Mouse (Mus musculus) stomach, embryonic 16.5 days (tissue): ENCODE data around the gene Ptprs. TPM values are rescaled to one million over a fixed set of nuclear protein-coding genes. Genes with fewer than 3 reads are reported as not detected.

Experiments
- ATAC-seq: fragments of 200-750 bp; cut with Nextera tagmentation; 2 replicates; pipeline ENCODE4 v1.8.0; 2017; ENCODE audit warnings: moderate number of reproducible peaks, moderate TSS enrichment; ENCODE audit not compliant: insufficient read depth, low FRiP score
- H3K27ac ChIP-seq: fragments of 300-500 bp; sonication (generic); 2 replicates; pipeline ENCODE4 v1.5.1; 2014; ENCODE audit warnings: low read length
- H3K27me3 ChIP-seq: fragments of 300-500 bp; sonication (generic); 2 replicates; pipeline ENCODE4 v1.6.1; 2014; ENCODE audit warnings: low read length, control low read depth, mixed read lengths; ENCODE audit not compliant: control insufficient read depth, insufficient read depth
- H3K36me3 ChIP-seq: fragments of 300-500 bp; sonication (generic); 2 replicates; pipeline ENCODE4 v1.6.1; 2014; ENCODE audit warnings: low read length; ENCODE audit not compliant: control insufficient read depth, insufficient read depth
- H3K4me1 ChIP-seq: fragments of 300-500 bp; sonication (generic); 2 replicates; pipeline ENCODE4 v1.6.1; 2014; ENCODE audit warnings: low read length, control low read depth, mixed read lengths; ENCODE audit not compliant: control insufficient read depth, insufficient read depth
- H3K4me2 ChIP-seq: fragments of 300-500 bp; sonication (generic); 2 replicates; pipeline ENCODE4 v1.6.1; 2014; ENCODE audit warnings: low read depth, low read length, mixed read lengths
- H3K4me3 ChIP-seq: fragments of 300-500 bp; sonication (generic); replicated peaks from 2 replicates; pipeline ENCODE4 v1.5.1; 2014; ENCODE audit warnings: mild to moderate bottlenecking, low read length
- H3K9ac ChIP-seq: fragments of 300-500 bp; sonication (generic); 2 replicates; pipeline ENCODE4 v1.6.1; 2014; ENCODE audit warnings: low read length
- H3K9me3 ChIP-seq: fragments of 300-500 bp; sonication (generic); replicated peaks from 2 replicates; pipeline ENCODE4 v1.6.1; 2016; ENCODE audit warnings: low read length, control low read depth; ENCODE audit not compliant: control insufficient read depth
- WGBS: fragments of 180-500 bp; shearing (Covaris S2); extraction: QIAGEN DNeasy Blood & Tissue Kit; methylation state at CpG from one replicate; pipeline ENCODE4 v1.1.7; 2014; 5-methylcytosine and 5-hydroxymethylcytosine counted together
- polyA plus RNA-seq: library from polyadenylated mRNA; unstranded; fragments of >200 nt; fragmentation: Nextera tagmentation; extraction: Ambion mirVana; gene quantifications from 2 replicates; pipeline ENCODE4 v1.2.1, GENCODE M21; 2015

Ptprs gene
- 58.5 and 61.9 TPM in 2 replicates for polyA plus RNA-seq

DNA sequence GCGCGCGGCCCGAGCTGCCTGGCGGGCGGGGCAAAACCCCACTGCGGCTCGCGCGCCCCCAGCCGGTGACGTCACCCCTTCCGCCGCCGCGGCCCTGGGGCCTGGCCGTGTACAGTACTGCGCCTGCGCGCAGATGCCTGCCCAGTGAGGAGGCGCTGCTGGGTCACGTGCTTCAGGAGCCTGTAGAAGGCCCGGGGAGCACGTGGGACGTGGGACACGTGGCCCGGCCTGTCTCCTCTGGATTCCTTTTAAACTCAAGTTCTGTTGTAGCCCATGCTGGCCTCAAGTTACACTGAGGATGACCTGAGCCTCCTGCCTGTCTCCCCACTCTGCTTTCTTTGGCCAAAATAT is at the start of gene Ptprs:
TSS of gene Ptprs (minus strand) at position 82 of the 351 bp plus-strand sequence.
- WGBS = 0% methylated on average over 21 of the region's 27 CpGs
- Histone ChIP-seq H3K27me3 (peaks cover 25% of the 10 kb centered on the region), H3K4me2 (peak within 1 kb of the TSS; percentile 96), H3K9me3 (peaks cover 7% of the 10 kb centered on the region; the same call in 1 of the 2 replicates), H3K36me3 (no peaks in the 10 kb centered on the region), H3K9ac (peak within 1 kb of the TSS; percentile 82), H3K27ac (peak within 1 kb of the TSS; percentile 68), H3K4me1 (peaks cover 45% of the 10 kb centered on the region), H3K4me3 (peak within 1 kb of the TSS; percentile 62)
- peak; percentile 87 for ATAC-seq

DNA sequence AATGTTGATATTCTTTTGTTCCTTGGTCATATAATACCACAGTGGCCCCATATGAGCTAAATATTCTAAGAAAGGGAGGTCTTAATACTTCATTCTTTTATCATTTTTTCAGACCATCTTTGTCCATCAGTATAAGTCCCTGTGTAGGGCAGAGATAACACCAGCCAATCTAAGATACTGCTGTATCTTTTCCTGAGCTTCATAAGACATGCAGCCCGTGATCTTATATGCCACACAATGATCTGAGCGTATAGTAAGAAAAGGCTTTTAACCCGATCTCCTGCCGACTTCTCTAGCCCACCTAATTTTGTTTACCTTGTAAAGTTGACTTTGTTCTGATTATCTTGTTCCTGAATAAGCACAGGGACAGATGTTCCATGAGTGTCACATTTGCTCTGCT is 48.7 kb upstream of the Ptprs start:
- ATAC-seq = no peak
- 66% methylated on average over 4 of the region's 4 CpGs for WGBS
- H3K27me3 ChIP-seq = no peaks in the 10 kb centered on the region
- no peak overlapping the region for H3K27ac ChIP-seq
- no peaks in the 10 kb centered on the region for H3K9me3 ChIP-seq
- H3K4me2 ChIP-seq = no peak overlapping the region
- no peak overlapping the region for H3K9ac ChIP-seq
- no peak overlapping the region for H3K4me3 ChIP-seq
- H3K4me1 ChIP-seq = no peaks in the 10 kb centered on the region
- H3K36me3 ChIP-seq = no peaks in the 10 kb centered on the region

DNA sequence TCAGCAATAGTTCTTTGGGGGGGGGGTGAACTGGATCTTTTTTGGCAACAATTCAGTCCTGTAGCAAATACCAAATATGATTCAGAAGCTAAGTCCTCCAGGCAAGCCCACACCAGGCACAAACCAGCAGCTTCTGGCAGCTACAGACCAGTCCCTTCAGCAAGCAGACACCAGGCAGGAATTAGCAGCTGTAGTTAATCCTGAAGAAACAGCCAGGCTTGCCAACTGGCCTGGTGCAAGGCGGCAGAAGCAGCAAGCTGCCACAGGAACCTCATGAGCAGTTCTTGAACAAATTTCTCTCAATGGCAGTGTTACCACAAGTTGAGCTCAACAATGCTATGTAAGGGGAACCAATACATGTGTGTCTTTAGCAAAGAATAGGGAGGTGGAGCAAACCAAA is 46.5 kb upstream of the Ptprs start:
- H3K27me3 ChIP-seq = no peaks in the 10 kb centered on the region
- no peak overlapping the region for H3K9ac ChIP-seq
- no peak overlapping the region for H3K4me3 ChIP-seq
- no peak overlapping the region for H3K4me2 ChIP-seq
- 54% methylated on average over 1 of the region's 1 CpGs for WGBS
- no peaks in the 10 kb centered on the region for H3K9me3 ChIP-seq
- H3K27ac ChIP-seq = no peak overlapping the region
- H3K4me1 ChIP-seq = no peaks in the 10 kb centered on the region
- H3K36me3 ChIP-seq = no peaks in the 10 kb centered on the region
- no peak for ATAC-seq

DNA sequence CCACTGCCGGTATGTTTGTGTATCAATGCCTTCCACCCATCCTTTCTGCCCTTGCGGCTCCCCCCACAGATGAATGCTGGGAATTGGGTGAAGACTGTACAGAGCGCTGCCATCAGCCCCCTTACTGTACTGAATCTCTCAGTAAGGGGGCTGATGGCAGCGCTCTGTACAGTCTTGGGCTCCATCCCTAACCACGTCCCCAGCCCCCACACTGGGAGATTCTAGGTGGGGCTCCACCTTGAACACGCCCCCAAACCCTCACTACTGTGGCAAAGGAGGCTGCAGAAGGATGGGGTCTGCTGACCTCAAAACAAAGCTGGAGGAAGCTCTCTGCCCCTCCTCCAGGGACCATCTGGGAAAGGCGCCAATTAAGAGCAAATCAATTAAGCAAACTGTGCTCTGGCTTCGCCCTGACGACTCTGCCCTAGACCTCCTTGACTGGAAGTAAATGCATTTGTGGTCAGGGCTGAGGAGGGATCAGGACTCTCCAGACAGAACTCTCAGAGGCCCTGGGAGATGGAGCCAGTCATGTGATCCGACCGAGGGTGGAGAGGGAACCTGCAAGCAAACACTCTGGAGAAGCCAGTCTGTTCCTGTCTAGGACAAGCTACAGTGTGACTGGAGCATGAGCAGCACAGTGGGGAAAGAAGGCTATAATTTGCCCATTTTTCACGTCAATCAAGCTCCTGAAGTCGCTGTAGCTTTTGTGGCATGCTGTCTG is 39.6 kb upstream of the Ptprs start:
- peaks cover 23% of the 10 kb centered on the region for H3K27me3 ChIP-seq

DNA sequence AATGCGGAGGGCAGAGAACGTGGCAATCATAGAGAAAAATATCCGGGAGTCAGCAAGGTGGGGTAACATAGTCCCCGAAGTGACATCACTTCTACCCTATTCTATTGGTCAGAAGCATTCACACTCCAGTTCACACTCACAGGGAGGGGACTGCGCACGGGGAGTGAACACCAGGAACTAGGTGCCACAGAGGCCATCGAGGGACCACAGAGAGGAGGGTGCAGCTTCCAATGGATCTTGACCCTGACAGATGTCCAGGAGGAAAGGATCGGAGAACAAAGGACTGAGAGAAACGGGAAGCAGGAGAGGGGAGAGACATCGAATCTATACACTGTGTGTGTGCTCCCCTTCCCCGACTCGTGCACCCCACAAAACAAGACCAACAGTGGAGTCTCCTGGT is 38.6 kb upstream of the Ptprs start:
- Histone ChIP-seq H3K27ac (no peak overlapping the region), H3K4me3 (no peak overlapping the region), H3K27me3 (peaks cover 32% of the 10 kb centered on the region), H3K4me1 (peaks cover 9% of the 10 kb centered on the region), H3K9ac (no peak overlapping the region), H3K4me2 (no peak overlapping the region), H3K9me3 (no peaks in the 10 kb centered on the region), H3K36me3 (no peaks in the 10 kb centered on the region)
- WGBS = 52% methylated on average over 12 of the region's 12 CpGs
- ATAC-seq = no peak

More for the DNA sequence above, 39.6 kb upstream of the Ptprs start:
- Histone ChIP-seq H3K9ac (no peak overlapping the region), H3K4me3 (no peak overlapping the region), H3K36me3 (no peaks in the 10 kb centered on the region), H3K27ac (no peak overlapping the region), H3K4me2 (0 out of 2 replicates have a peak overlapping the region, but pooled peaks have one; percentile 13), H3K9me3 (no peaks in the 10 kb centered on the region), H3K4me1 (peaks cover 9% of the 10 kb centered on the region)
- WGBS = 12% methylated on average over 13 of the region's 13 CpGs
- peak; percentile 65; the same call in 1 of the 2 replicates for ATAC-seq

DNA sequence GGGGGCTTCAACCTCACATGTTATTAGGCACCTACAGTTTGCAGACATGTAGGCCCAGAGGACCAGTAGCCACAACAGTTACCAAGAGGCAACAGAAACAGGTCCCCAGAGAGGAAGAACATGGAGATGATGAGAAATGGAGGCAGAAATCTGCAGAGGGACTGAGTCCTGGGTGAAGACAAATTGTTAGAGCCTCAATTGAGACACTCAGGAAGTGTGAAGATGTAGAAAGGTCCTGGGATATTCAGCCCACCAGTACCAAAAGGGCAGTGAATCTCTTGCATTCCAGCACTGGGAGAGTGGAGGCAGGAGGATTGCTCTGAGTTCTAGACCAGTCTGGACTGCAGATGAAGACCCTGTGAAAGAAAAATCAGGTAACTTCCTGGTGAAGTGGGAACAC is 38.0 kb upstream of the Ptprs start:
- no peak for ATAC-seq
- no peak overlapping the region for H3K4me3 ChIP-seq
- peaks cover 13% of the 10 kb centered on the region for H3K4me1 ChIP-seq
- H3K36me3 ChIP-seq = no peaks in the 10 kb centered on the region
- H3K27ac ChIP-seq = no peak overlapping the region
- no peak overlapping the region for H3K9ac ChIP-seq
- H3K9me3 ChIP-seq = no peaks in the 10 kb centered on the region
- H3K27me3 ChIP-seq = peaks cover 38% of the 10 kb centered on the region
- H3K4me2 ChIP-seq = no peak overlapping the region

DNA sequence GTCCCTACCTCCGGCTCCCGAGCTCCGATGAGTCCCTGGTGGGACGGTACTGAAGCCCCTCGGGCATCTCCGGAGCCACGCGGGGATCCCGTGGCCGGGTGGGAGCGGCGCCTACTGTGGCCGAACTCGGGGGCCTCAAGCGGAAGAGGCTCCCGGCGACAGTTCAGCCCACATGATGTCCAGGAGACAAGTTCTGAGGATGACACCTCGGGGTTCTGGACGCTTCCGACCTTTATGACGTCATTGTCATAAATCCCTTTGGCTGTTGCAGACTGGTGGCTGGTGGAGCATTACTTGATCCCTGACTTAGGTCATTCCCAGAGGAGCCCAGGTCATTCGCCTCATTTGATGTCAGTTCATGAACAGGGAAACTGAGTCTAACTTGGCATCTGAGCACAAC is 36.0 kb upstream of the Ptprs start, which contains the start of gene Znrf4:
TSS of gene Znrf4 (minus strand) at position 122 of the 400 bp plus-strand sequence.
- 60% methylated on average over 22 of the region's 22 CpGs for WGBS
- ATAC-seq = no peak
- Histone ChIP-seq H3K4me2 (peak within 1 kb of the TSS; percentile 46), H3K27ac (no peak within 1 kb of the TSS), H3K4me1 (peaks cover 13% of the 10 kb centered on the region), H3K9ac (peak within 1 kb of the TSS; percentile 44), H3K9me3 (no peaks in the 10 kb centered on the region), H3K27me3 (peaks cover 43% of the 10 kb centered on the region), H3K36me3 (no peaks in the 10 kb centered on the region), H3K4me3 (peak within 1 kb of the TSS; percentile 31)

DNA sequence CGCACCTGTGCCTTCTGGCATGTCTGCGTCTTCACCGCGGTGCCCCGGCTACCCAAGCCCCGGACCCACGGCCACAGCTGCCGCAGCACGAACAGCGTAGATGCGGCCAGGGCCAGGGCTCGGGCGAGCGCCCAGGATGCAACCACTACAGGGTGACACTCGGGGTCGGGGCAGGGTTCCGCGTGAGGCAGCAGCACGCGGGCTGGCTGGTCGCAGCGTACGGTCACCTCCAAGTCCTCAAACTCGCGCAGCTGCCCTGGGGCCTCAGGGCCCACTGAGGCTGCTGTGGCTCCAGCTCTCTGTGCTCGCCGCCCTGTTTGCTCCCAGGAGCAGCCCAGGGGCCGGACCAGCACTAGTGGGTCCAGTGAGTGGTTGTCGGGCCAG is 35.4 kb upstream of the Ptprs start:
- no peak overlapping the region for H3K27ac ChIP-seq
- peak overlapping the region; percentile 31 for H3K4me3 ChIP-seq
- WGBS = 21% methylated on average over 29 of the region's 29 CpGs
- H3K9ac ChIP-seq = peak overlapping the region; percentile 44; the same call in 1 of the 2 replicates
- ATAC-seq = no peak
- H3K9me3 ChIP-seq = no peaks in the 10 kb centered on the region
- peaks cover 43% of the 10 kb centered on the region for H3K27me3 ChIP-seq
- H3K4me1 ChIP-seq = peaks cover 18% of the 10 kb centered on the region
- peak overlapping the region; percentile 46 for H3K4me2 ChIP-seq
- H3K36me3 ChIP-seq = no peaks in the 10 kb centered on the region

DNA sequence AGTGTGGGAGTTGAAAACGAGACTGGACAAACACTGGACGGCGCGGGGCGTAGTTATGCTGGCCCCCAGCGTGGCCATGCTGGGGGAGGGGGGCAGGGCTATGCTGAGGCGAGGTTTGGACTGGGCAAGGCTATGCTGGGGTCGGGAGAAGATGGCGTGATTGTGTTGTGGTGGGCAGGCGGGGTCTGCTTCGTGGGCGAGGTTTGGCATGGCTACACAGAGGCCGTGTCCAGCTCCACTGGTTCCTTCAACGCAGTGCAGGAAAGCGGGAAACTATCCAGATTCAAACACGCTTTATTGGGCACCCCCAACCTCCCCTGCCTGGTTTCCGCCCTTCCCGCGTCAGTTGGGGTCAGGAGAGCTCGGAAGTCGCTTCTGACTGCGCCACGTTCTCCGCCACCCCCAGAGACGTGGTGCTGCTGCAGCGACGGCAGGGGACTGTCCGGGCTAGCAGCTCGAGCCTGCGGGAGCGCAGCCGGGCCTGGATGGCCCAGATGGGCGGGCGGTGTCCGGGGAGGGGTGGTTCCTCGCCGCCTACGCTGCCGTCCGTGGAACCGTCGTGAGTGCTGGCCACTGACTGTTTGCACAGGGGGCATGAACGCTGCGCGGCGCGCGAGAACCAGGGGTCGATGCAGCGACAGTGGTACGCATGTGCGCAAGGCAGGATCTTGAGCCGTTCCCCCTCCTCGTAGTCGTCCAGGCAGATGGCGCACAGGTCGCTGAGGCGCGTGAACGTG is 34.9 kb upstream of the Ptprs start:
- Histone ChIP-seq H3K9me3 (no peaks in the 10 kb centered on the region), H3K36me3 (no peaks in the 10 kb centered on the region), H3K4me3 (peak overlapping the region; percentile 31), H3K4me1 (peaks cover 16% of the 10 kb centered on the region), H3K27me3 (peaks cover 43% of the 10 kb centered on the region), H3K4me2 (peak overlapping the region; percentile 46), H3K27ac (no peak overlapping the region), H3K9ac (peak overlapping the region; percentile 44)
- WGBS = 5% methylated on average over 60 of the region's 60 CpGs
- no peak for ATAC-seq
